7 mouse cellular contexts compared by ENCODE assay signal in genomic region chr6:146501316-146501865, GRCm38 (mm10). TPM values are rescaled to one million over a fixed set of nuclear protein-coding genes. Genes with fewer than 3 reads are reported as not detected.
DNase-seq lines count a peak whose midpoint lies in the region; ATAC-seq and TF ChIP-seq lines count a peak whose summit lies in the region.

No protein-coding gene starts in this region.

- peak overlapping the region; percentile 65 for H3K4me3 ChIP-seq in hindbrain, embryonic 12.5 days
- peak overlapping the region; percentile 67 for H3K4me3 ChIP-seq in limb, embryonic 11.5 days (ENCODE audit: low read depth, low read length)
- peak overlapping the region; percentile 68 for H3K4me3 ChIP-seq in midbrain, embryonic 10.5 days
- peak overlapping the region; percentile 98 for H3K4me3 ChIP-seq in spleen, adult 2 months (ENCODE audit: extremely low read depth, insufficient read depth, insufficient read length)

- peaks cover 42% of the 10 kb centered on the region for H3K27me3 ChIP-seq in hindbrain, embryonic 12.5 days
- no peaks in the 10 kb centered on the region for H3K27me3 ChIP-seq in limb, embryonic 11.5 days (ENCODE audit: control insufficient read depth, insufficient read depth, low read length)
- H3K27me3 ChIP-seq in midbrain, embryonic 10.5 days (ENCODE audit: low read depth, poor library complexity, severe bottlenecking) = peaks cover 38% of the 10 kb centered on the region
- no peaks in the 10 kb centered on the region for H3K27me3 ChIP-seq in spleen, adult 2 months (ENCODE audit: control insufficient read depth, insufficient read depth, low read length)

- TF ChIP-seq CTCF in spleen, adult 2 months (IDR thresholded peaks at IDR 0.05; ENCODE audit: extremely low read depth, insufficient read depth, insufficient read length, insufficient replicate concordance) = no peak

- peak overlapping the region; percentile 98 for H3K4me2 ChIP-seq in hindbrain, embryonic 12.5 days (replicated peaks)
- H3K4me2 ChIP-seq in limb, embryonic 11.5 days (ENCODE audit: low read depth, severe bottlenecking) = peak overlapping the region; percentile 85

- H3K27ac ChIP-seq in hindbrain, embryonic 12.5 days = no peak overlapping the region
- no peak overlapping the region for H3K27ac ChIP-seq in limb, embryonic 11.5 days (replicated peaks; ENCODE audit: low read depth, low read length)
- peak overlapping the region; percentile 73 for H3K27ac ChIP-seq in midbrain, embryonic 10.5 days (replicated peaks)
- peak overlapping the region; percentile 97 for H3K27ac ChIP-seq in spleen, adult 2 months (ENCODE audit: insufficient read depth, low read length)

- H3K9me3 ChIP-seq in hindbrain, embryonic 12.5 days (replicated peaks) = no peaks in the 10 kb centered on the region
- H3K9me3 ChIP-seq in limb, embryonic 11.5 days (ENCODE audit: control insufficient read depth, low read length) = no peaks in the 10 kb centered on the region
- H3K9me3 ChIP-seq in midbrain, embryonic 10.5 days (replicated peaks) = no peaks in the 10 kb centered on the region

- TF ChIP-seq POLR2A in spleen, adult 2 months (IDR thresholded peaks at IDR 0.05; ENCODE audit: low read depth, low read length) = 0 out of 2 replicates have a peak, but pooled peaks have one; percentile 21

- H3K36me3 ChIP-seq in hindbrain, embryonic 12.5 days = no peaks in the 10 kb centered on the region
- H3K36me3 ChIP-seq in limb, embryonic 11.5 days (ENCODE audit: control insufficient read depth, insufficient read depth, low read length) = no peaks in the 10 kb centered on the region
- H3K36me3 ChIP-seq in midbrain, embryonic 10.5 days = no peaks in the 10 kb centered on the region
- H3K36me3 ChIP-seq in spleen, adult 2 months (ENCODE audit: control insufficient read depth, insufficient read depth, low read length) = no peaks in the 10 kb centered on the region

- WGBS in hindbrain, embryonic 12.5 days = under 1% methylated on average over 30 of the region's 30 CpGs
- WGBS in limb, embryonic 11.5 days = under 1% methylated on average over 30 of the region's 30 CpGs
- under 1% methylated on average over 30 of the region's 30 CpGs for WGBS in midbrain, embryonic 10.5 days
- under 1% methylated on average over 30 of the region's 30 CpGs for WGBS in spleen, adult 2 months

- peak overlapping the region; percentile 42 for H3K9ac ChIP-seq in hindbrain, embryonic 12.5 days
- H3K9ac ChIP-seq in limb, embryonic 11.5 days (ENCODE audit: low read length) = peak overlapping the region; percentile 38

- peaks cover 17% of the 10 kb centered on the region for H3K4me1 ChIP-seq in hindbrain, embryonic 12.5 days
- no peaks in the 10 kb centered on the region for H3K4me1 ChIP-seq in limb, embryonic 11.5 days (ENCODE audit: control insufficient read depth, insufficient read depth, low read length)
- H3K4me1 ChIP-seq in midbrain, embryonic 10.5 days = peaks cover 18% of the 10 kb centered on the region
- peaks cover 21% of the 10 kb centered on the region for H3K4me1 ChIP-seq in spleen, adult 2 months (ENCODE audit: control insufficient read depth, insufficient read depth, insufficient read length)

- peak; percentile 39 for DNase-seq in MN1 (ENCODE audit: low spot score)
- DNase-seq in brain, adult 2 months (ENCODE audit: low read depth, low spot score) = peak; percentile 16
- peak; percentile 3 to 22 for DNase-seq in frontal cortex, postnatal 36 days (ENCODE audit: low spot score in 2 of 2)
- peak; percentile 60 for DNase-seq in limb, embryonic 11.5 days (ENCODE audit: low spot score)
- DNase-seq in midbrain, embryonic 10.5 days (ENCODE audit: low spot score) = no peak
- peak; percentile 51 to 78 for DNase-seq in spleen, adult 2 months (ENCODE audit: low read depth in 1 of 2, low spot score in 2 of 2)

- peak; percentile 49; the same call in 1 of the 2 replicates for ATAC-seq in hindbrain, embryonic 12.5 days (ENCODE audit: low FRiP score)
- peak; percentile 28; the same call in 1 of the 2 replicates for ATAC-seq in limb, embryonic 11.5 days (ENCODE audit: insufficient number of reproducible peaks, low FRiP score, low TSS enrichment, low read depth)

RNA-seq across cellular contexts. Expression of gene Itpr2, which starts 0.6 kb away (rescaled TPM):
- 7.4 and 8.0 TPM in 2 replicates for polyA plus RNA-seq in hindbrain, embryonic 12.5 days (2016; fragmentation: Nextera tagmentation; extraction: Ambion mirVana)
- 5.7 and 6.4 TPM in 2 replicates for polyA plus RNA-seq in limb, embryonic 11.5 days (2014; fragmentation: Nextera tagmentation; extraction: Ambion mirVana)
- polyA plus RNA-seq in midbrain, embryonic 10.5 days (2016; fragmentation: Nextera tagmentation; extraction: Ambion mirVana) = 4.4 and 5.2 TPM in 2 replicates
- 18.0 and 19.5 TPM in 2 replicates for polyA plus RNA-seq in spleen, adult 2 months (2012; rRNA removed)

Comparison
In these comparisons a context has a peak if more than half of its experiments do, and no peak if none do; other contexts are left out.
1. H3K27ac ChIP-seq: peak in midbrain, embryonic 10.5 days (single experiment) and spleen, adult 2 months (single experiment); none in hindbrain, embryonic 12.5 days (single experiment) and limb, embryonic 11.5 days (single experiment).
2. Peak in every context shown above with its lines, with median percentiles within 50 percentile points of each other: H3K4me3 ChIP-seq.